Mouse (Mus musculus) thymus, adult 2 months (tissue): ENCODE measurements around the gene Snrpc. TPM values are rescaled to one million over a fixed set of nuclear protein-coding genes. Genes with fewer than 3 reads are reported as not detected.
A peak's percentile ranks its signal among the peaks of the same experiment; 100 is the strongest.

Experiments used
- DNase-seq: peaks from one replicate; pipeline ENCODE4 v3.0.0; 2021
- H3K27ac ChIP-seq: fragments of 200-500 bp; 2 replicates; pipeline ENCODE4 v1.5.1; 2012; ENCODE audit warnings: low read length, control low read depth; ENCODE audit not compliant: control insufficient read depth, insufficient read depth
- H3K27me3 ChIP-seq: fragments of 200-500 bp; 2 replicates; pipeline ENCODE4 v1.6.1; 2012; ENCODE audit warnings: mild to moderate bottlenecking, low read length, moderate library complexity, mixed read lengths; ENCODE audit not compliant: control insufficient read depth, insufficient read depth
- H3K36me3 ChIP-seq: fragments of 200-500 bp; 2 replicates; pipeline ENCODE4 v1.6.1; 2012; ENCODE audit warnings: mild to moderate bottlenecking, low read length, moderate library complexity; ENCODE audit not compliant: control insufficient read depth, insufficient read depth
- H3K4me1 ChIP-seq: fragments of 200-500 bp; replicated peaks from 2 replicates; pipeline ENCODE4 v1.6.1; 2012; ENCODE audit warnings: low read length; ENCODE audit not compliant: control insufficient read depth, insufficient read depth
- H3K4me3 ChIP-seq: fragments of 200-500 bp; 2 replicates; pipeline ENCODE4 v1.5.1; 2012; ENCODE audit warnings: mild to moderate bottlenecking, low read length, control low read depth, moderate library complexity; ENCODE audit not compliant: control insufficient read depth, insufficient read depth
- CTCF ChIP-seq: fragments of 200-500 bp; IDR thresholded peaks from 2 replicates; pipeline ENCODE4 v1.5.1; 2012; ENCODE audit warnings: mild to moderate bottlenecking, control low read depth, low read length, moderate library complexity, borderline replicate concordance; ENCODE audit not compliant: control insufficient read depth, poor library complexity, insufficient read depth; ENCODE audit errors: extremely low read depth
- POLR2A ChIP-seq: fragments of 200-500 bp; IDR thresholded peaks from 2 replicates; pipeline ENCODE4 v1.6.1; 2012; ENCODE audit warnings: mild to moderate bottlenecking, low read length, control low read depth, moderate library complexity; ENCODE audit not compliant: control insufficient read depth, poor library complexity, insufficient read depth; ENCODE audit errors: extremely low read depth
- WGBS: fragments of 180-500 bp; shearing (Covaris S2); methylation state at CpG from one replicate; pipeline ENCODE4 v1.1.7; 2018; 5-methylcytosine and 5-hydroxymethylcytosine counted together
- polyA plus RNA-seq: library from polyadenylated mRNA; depleted of rRNA; stranded (reverse); fragments of >200 nt; gene quantifications from 2 replicates; pipeline ENCODE4 v1.2.3, GENCODE M21; 2012

The Snrpc gene
- polyA plus RNA-seq, 1 experiment: 192 TPM

- WGBS: 66% methylated on average over 6 of the region's 6 CpGs
- Histone ChIP-seq H3K36me3 (no peaks in the 10 kb centered on the region), H3K27ac (no peak overlapping the region), H3K27me3 (no peaks in the 10 kb centered on the region), H3K4me1 (peaks cover 31% of the 10 kb centered on the region), H3K4me3 (no peak overlapping the region)
- TF ChIP-seq POLR2A (no peak), CTCF (no peak)
- DNase-seq: no peak
Measured at GRCm38 (mm10) chr17:27796780-27797179, 41.2 kb upstream of the Snrpc start.

- peaks cover 28% of the 10 kb centered on the region for H3K4me1 ChIP-seq
- no peak overlapping the region for H3K27ac ChIP-seq
- H3K36me3 ChIP-seq: no peaks in the 10 kb centered on the region
- 74% methylated on average over 11 of the region's 11 CpGs for WGBS
- no peak overlapping the region for H3K4me3 ChIP-seq
- TF ChIP-seq CTCF (no peak), POLR2A (no peak)
- no peak for DNase-seq
- H3K27me3 ChIP-seq: no peaks in the 10 kb centered on the region
Measured at GRCm38 (mm10) chr17:27797341-27797872, 40.5 kb upstream of the Snrpc start.

GRCm38 (mm10) chr17:27799771-27800584, 38.0 kb upstream of the Snrpc start:
- H3K27ac ChIP-seq: peak overlapping the region; percentile 83
- TF ChIP-seq POLR2A: no peak
- TF ChIP-seq CTCF: no peak
- H3K27me3 ChIP-seq: no peaks in the 10 kb centered on the region
- H3K4me1 ChIP-seq: peaks cover 20% of the 10 kb centered on the region
- DNase-seq: peak; percentile 48
- H3K36me3 ChIP-seq: no peaks in the 10 kb centered on the region
- peak overlapping the region; percentile 4; the same call in 1 of the 2 replicates for H3K4me3 ChIP-seq
- 11% methylated on average over 16 of the region's 16 CpGs for WGBS

GRCm38 (mm10) chr17:27800710-27801648, 37.0 kb upstream of the Snrpc start:
- Histone ChIP-seq H3K27me3 (no peaks in the 10 kb centered on the region), H3K27ac (no peak overlapping the region), H3K4me3 (no peak overlapping the region), H3K36me3 (no peaks in the 10 kb centered on the region), H3K4me1 (peaks cover 20% of the 10 kb centered on the region)
- WGBS: 60% methylated on average over 9 of the region's 9 CpGs
- no peak for DNase-seq
- TF ChIP-seq CTCF (no peak), POLR2A (no peak)

- Histone ChIP-seq H3K4me1 (peaks cover 8% of the 10 kb centered on the region), H3K27ac (no peak overlapping the region), H3K36me3 (no peaks in the 10 kb centered on the region), H3K27me3 (no peaks in the 10 kb centered on the region), H3K4me3 (no peak overlapping the region)
- WGBS: 91% methylated on average over 4 of the region's 4 CpGs
- TF ChIP-seq POLR2A (no peak), CTCF (no peak)
- no peak for DNase-seq
Measured at GRCm38 (mm10) chr17:27803752-27804151, 34.2 kb upstream of the Snrpc start.

GRCm38 (mm10) chr17:27804156-27804690, 33.7 kb upstream of the Snrpc start:
- no peak for TF ChIP-seq CTCF
- no peak for TF ChIP-seq POLR2A
- WGBS: 90% methylated on average over 7 of the region's 7 CpGs
- no peak for DNase-seq
- Histone ChIP-seq H3K27ac (no peak overlapping the region), H3K4me3 (no peak overlapping the region), H3K36me3 (no peaks in the 10 kb centered on the region), H3K4me1 (peaks cover 8% of the 10 kb centered on the region), H3K27me3 (no peaks in the 10 kb centered on the region)
